Mouse (Mus musculus): Measurements from ENCODE around the gene Mgea5. TPM values are rescaled to one million over a fixed set of nuclear protein-coding genes. Genes with fewer than 3 reads are reported as not detected.
"Not testable (repeated sequence)": the region's sequence is repeated elsewhere in the genome, so short reads cannot be mapped to it uniquely, and the experiment has no call there.

Mgea5 gene
- polyA plus RNA-seq, 1 experiment from 2014 or later = 67.8 TPM

DNA sequence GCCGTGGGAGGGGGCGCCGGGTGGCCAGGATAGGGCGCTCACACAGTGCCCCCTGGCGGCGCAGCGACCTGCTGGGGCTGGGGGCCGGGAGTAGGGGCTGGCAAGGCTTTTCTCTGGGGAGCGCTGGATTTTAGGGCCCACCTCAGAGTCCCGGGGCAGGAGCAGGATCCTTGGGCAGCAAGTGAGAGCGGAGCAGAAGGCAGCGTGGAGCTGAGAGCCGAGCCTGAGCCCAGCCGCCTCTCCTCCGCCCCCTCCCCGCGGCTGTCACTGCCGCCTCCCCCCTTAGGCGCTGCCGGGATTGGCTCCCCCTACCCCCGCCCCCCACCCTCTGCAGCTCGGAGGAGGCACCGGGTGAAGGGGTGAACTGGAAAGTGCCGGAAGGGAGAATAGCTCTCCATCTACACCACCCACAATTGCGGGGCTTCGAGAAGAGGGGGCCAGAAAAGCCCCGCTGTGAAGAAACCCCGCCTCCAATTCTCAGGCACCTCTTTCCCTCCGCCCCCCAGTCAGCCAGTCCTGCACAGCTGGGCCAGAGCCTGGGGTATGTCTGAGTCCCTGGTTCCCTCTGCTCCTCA, 32.3 kb upstream of the Mgea5 start, which contains the start of gene Kcnip2:
TSS of gene Kcnip2 (minus strand) at position 231 of the 575 bp plus-strand sequence.
- Histone ChIP-seq H3K4me2 (replicated peaks; ENCODE audit: low read depth, low read length) (peak within 1 kb of the TSS; percentile 74), H3K4me1 (ENCODE audit: control insufficient read depth, insufficient read depth, low read length) (peaks cover 38% of the 10 kb centered on the region), H3K9ac (ENCODE audit: low read depth, low read length) (peak within 1 kb of the TSS; percentile 38), H3K9me3 (ENCODE audit: control insufficient read depth, low read length) (no peaks in the 10 kb centered on the region), H3K27ac (ENCODE audit: low read depth, low read length) (peak within 1 kb of the TSS; percentile 31; the same call in 1 of the 2 replicates), H3K36me3 (ENCODE audit: control insufficient read depth, insufficient read depth, low read length) (no peaks in the 10 kb centered on the region), H3K4me3 (ENCODE audit: low read length) (peak within 1 kb of the TSS; percentile 35), H3K27me3 (ENCODE audit: control insufficient read depth, insufficient read depth, low read length) (no peaks in the 10 kb centered on the region)
- ATAC-seq (ENCODE audit: low FRiP score, low TSS enrichment) = peak; percentile 59
- 1% methylated on average over 25 of the region's 29 CpGs for WGBS

DNA sequence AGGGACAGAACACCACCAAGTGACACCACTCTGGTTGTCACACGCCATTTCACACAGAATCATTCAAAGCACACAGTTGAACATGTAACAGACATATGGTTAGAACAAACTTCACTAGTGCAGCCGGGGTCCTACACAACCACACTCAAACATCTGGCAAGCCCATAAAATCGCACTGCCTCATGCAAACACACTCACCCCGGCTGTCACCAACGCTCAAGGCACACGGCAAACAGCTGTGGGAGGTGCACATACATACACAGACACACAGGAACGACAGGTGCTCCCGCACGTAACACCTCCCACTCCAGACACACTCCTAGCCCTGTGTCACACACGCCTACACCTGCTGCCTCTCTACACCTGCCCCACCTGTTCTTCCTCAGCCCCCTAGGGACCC, 31.5 kb upstream of the Mgea5 start:
- peak overlapping the region; percentile 38; the same call in 1 of the 2 replicates for H3K9ac ChIP-seq (ENCODE audit: low read depth, low read length)
- no peak for ATAC-seq (ENCODE audit: low FRiP score, low TSS enrichment)

DNA sequence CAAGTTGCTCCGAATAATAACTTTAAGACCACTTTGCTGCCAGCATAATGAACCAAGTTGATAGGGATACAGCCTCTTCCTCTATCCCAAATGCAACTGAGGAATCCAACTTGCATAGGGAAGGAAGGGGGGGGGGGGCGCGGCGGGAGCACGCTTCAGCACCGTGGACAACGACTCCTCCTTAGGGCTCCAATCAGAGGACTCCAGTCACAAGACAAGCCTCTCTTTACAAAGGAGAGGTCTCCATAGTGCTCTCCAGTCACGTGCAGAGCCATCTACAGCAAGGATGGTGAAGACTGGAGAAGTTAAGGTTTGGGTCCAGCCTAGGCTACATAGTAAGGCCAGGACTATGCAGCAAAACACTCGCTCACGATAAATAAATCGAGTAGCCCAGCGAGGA, 30.2 kb upstream of the Mgea5 start:
- WGBS = 13% methylated on average over 12 of the region's 12 CpGs
- peaks cover 38% of the 10 kb centered on the region for H3K4me1 ChIP-seq (ENCODE audit: control insufficient read depth, insufficient read depth, low read length)
- H3K27me3 ChIP-seq (ENCODE audit: control insufficient read depth, insufficient read depth, low read length) = no peaks in the 10 kb centered on the region
- no peak overlapping the region for H3K9ac ChIP-seq (ENCODE audit: low read depth, low read length)
- H3K4me3 ChIP-seq (ENCODE audit: low read length) = no peak overlapping the region
- no peaks in the 10 kb centered on the region for H3K9me3 ChIP-seq (ENCODE audit: control insufficient read depth, low read length)
- no peak for ATAC-seq (ENCODE audit: low FRiP score, low TSS enrichment)
- no peak overlapping the region for H3K27ac ChIP-seq (ENCODE audit: low read depth, low read length)
- H3K36me3 ChIP-seq (ENCODE audit: control insufficient read depth, insufficient read depth, low read length) = no peaks in the 10 kb centered on the region
- H3K4me2 ChIP-seq (replicated peaks; ENCODE audit: low read depth, low read length) = no peak overlapping the region

More for the DNA sequence above, 31.5 kb upstream of the Mgea5 start:
- peaks cover 38% of the 10 kb centered on the region for H3K4me1 ChIP-seq (ENCODE audit: control insufficient read depth, insufficient read depth, low read length)
- H3K4me3 ChIP-seq (ENCODE audit: low read length) = peak overlapping the region; percentile 35
- no peaks in the 10 kb centered on the region for H3K9me3 ChIP-seq (ENCODE audit: control insufficient read depth, low read length)
- H3K27ac ChIP-seq (ENCODE audit: low read depth, low read length) = no peak overlapping the region
- no peaks in the 10 kb centered on the region for H3K27me3 ChIP-seq (ENCODE audit: control insufficient read depth, insufficient read depth, low read length)
- no peaks in the 10 kb centered on the region for H3K36me3 ChIP-seq (ENCODE audit: control insufficient read depth, insufficient read depth, low read length)
- 47% methylated on average over 10 of the region's 10 CpGs for WGBS
- H3K4me2 ChIP-seq (replicated peaks; ENCODE audit: low read depth, low read length) = peak overlapping the region; percentile 74

DNA sequence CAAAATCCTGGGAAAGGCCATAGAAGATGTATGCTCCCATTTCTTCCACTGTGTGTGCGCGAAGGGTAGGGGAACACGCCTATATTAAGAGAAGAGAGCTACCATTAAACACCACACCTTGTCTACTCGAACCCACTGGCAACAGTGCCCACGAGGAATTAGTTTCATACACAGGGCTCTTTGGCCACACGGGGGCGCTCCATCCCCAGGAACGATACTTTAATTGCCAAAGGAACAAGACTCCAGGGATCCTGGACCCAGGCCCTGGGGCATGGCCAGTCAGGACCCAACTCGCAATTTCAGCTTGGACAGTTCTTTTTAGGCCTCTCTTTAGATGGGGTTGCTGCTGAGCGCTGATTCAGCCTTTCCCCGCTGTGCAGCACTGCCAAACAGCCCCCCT, 29.6 kb upstream of the Mgea5 start:
- Histone ChIP-seq H3K9me3 (ENCODE audit: control insufficient read depth, low read length) (no peaks in the 10 kb centered on the region), H3K27ac (ENCODE audit: low read depth, low read length) (no peak overlapping the region), H3K9ac (ENCODE audit: low read depth, low read length) (no peak overlapping the region), H3K36me3 (ENCODE audit: control insufficient read depth, insufficient read depth, low read length) (no peaks in the 10 kb centered on the region), H3K4me1 (ENCODE audit: control insufficient read depth, insufficient read depth, low read length) (peaks cover 38% of the 10 kb centered on the region), H3K4me2 (replicated peaks; ENCODE audit: low read depth, low read length) (no peak overlapping the region), H3K4me3 (ENCODE audit: low read length) (no peak overlapping the region), H3K27me3 (ENCODE audit: control insufficient read depth, insufficient read depth, low read length) (no peaks in the 10 kb centered on the region)
- ATAC-seq (ENCODE audit: low FRiP score, low TSS enrichment) = no peak
- 11% methylated on average over 11 of the region's 11 CpGs for WGBS

DNA sequence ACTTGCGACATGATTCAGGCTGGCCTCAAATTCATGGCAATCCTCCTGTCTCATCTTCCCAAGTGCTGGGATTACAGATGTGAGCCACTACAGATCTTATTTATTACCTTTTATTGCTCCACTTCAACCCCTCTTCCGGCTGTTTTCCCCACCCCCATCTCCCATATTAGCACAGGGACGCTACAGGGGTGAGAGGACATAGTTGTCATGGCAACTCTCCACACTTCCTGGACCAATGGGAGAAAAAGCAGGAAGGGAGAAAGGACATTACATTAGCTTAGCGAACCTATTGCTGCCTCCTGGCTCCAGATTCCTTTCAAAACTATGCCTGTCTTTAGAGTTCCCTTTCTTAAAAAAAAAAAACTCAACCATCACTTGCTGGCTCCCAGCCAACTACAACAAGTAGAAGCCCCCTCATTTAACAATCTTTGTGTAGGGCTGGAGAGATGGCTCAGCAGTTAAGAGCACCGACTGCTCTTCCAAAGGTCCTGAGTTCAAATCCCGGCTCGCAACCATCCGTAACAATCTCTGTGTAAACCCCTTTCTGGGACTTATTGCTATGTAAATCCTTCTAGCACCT, 29.1 kb upstream of the Mgea5 start:
- H3K4me1 ChIP-seq (ENCODE audit: control insufficient read depth, insufficient read depth, low read length) = peaks cover 38% of the 10 kb centered on the region
- peak overlapping the region; percentile 43 for H3K4me2 ChIP-seq (replicated peaks; ENCODE audit: low read depth, low read length)
- H3K9ac ChIP-seq (ENCODE audit: low read depth, low read length) = no peak overlapping the region
- no peaks in the 10 kb centered on the region for H3K9me3 ChIP-seq (ENCODE audit: control insufficient read depth, low read length)
- no peak overlapping the region for H3K27ac ChIP-seq (ENCODE audit: low read depth, low read length)
- H3K36me3 ChIP-seq (ENCODE audit: control insufficient read depth, insufficient read depth, low read length) = no peaks in the 10 kb centered on the region
- WGBS = 14% methylated on average over 8 of the region's 8 CpGs
- no peak for ATAC-seq (ENCODE audit: low FRiP score, low TSS enrichment)
- H3K27me3 ChIP-seq (ENCODE audit: control insufficient read depth, insufficient read depth, low read length) = no peaks in the 10 kb centered on the region
- 0 out of 2 replicates have a peak overlapping the region, but pooled peaks have one; percentile 18 for H3K4me3 ChIP-seq (ENCODE audit: low read length)

DNA sequence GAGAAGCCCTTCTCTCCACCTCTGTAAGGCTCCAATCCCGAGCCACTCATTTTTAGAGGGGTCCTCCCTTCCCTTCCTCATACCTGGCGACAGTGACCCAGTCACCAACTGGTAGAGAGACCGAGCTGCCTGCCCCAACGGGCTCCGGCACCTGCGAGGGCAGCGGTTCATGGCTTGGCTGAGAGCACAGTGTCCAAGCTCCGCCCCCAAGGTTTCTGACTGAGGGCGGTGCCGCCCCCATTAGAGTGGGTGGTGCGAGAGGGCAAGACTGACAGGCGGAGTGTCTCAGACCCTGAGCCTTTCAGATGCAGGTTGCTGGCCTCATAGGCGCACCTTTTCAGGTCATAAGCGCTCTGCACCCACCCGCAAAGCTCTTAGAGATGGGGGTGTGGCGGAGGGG, 28.5 kb upstream of the Mgea5 start:
- H3K4me2 ChIP-seq (replicated peaks; ENCODE audit: low read depth, low read length) = peak overlapping the region; percentile 43
- H3K27ac ChIP-seq (ENCODE audit: low read depth, low read length) = no peak overlapping the region
- peak overlapping the region; percentile 18 for H3K4me3 ChIP-seq (ENCODE audit: low read length)
- H3K27me3 ChIP-seq (ENCODE audit: control insufficient read depth, insufficient read depth, low read length) = no peaks in the 10 kb centered on the region
- peak; percentile 37 for ATAC-seq (ENCODE audit: low FRiP score, low TSS enrichment)
- WGBS = 2% methylated on average over 16 of the region's 16 CpGs
- no peaks in the 10 kb centered on the region for H3K9me3 ChIP-seq (ENCODE audit: control insufficient read depth, low read length)
- H3K9ac ChIP-seq (ENCODE audit: low read depth, low read length) = no peak overlapping the region
- peaks cover 33% of the 10 kb centered on the region for H3K4me1 ChIP-seq (ENCODE audit: control insufficient read depth, insufficient read depth, low read length)
- no peaks in the 10 kb centered on the region for H3K36me3 ChIP-seq (ENCODE audit: control insufficient read depth, insufficient read depth, low read length)

DNA sequence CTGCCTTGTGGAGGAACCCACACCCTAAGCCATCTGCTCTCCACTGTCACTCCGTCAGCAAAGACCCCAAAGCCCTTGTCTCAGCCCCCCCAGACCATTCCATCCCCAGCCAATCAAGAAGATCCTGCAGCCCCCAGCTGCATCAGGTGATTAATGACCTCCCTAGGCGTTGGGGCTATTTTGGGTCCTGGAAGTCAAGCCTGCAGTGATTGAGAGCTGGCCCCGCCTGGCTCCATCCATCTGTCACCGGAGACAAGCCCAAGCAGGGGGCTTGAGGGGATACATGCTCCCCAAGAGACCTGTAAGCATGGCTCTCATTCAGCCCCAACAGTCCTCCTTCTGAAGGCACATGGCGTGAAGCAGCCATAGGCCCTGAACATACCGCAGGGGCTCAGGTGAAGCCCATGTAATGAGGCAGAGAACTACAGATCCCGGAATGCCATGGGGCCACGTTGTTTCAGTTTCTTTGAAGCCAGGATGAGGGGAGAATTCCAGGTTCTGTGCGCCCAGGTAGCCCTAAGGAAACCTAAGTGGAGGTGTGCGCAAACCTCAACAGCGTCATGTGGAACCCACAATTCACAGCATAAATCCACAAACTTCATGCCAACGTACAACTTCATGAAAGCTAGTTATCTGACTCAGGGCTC, 27.5 kb upstream of the Mgea5 start:
- H3K9ac ChIP-seq (ENCODE audit: low read depth, low read length) = no peak overlapping the region
- H3K4me1 ChIP-seq (ENCODE audit: control insufficient read depth, insufficient read depth, low read length) = peaks cover 23% of the 10 kb centered on the region
- WGBS = 49% methylated on average over 12 of the region's 12 CpGs
- no peak overlapping the region for H3K4me2 ChIP-seq (replicated peaks; ENCODE audit: low read depth, low read length)
- no peak overlapping the region for H3K27ac ChIP-seq (ENCODE audit: low read depth, low read length)
- no peak for ATAC-seq (ENCODE audit: low FRiP score, low TSS enrichment)
- no peaks in the 10 kb centered on the region for H3K9me3 ChIP-seq (ENCODE audit: control insufficient read depth, low read length)
- H3K36me3 ChIP-seq (ENCODE audit: control insufficient read depth, insufficient read depth, low read length) = no peaks in the 10 kb centered on the region
- no peaks in the 10 kb centered on the region for H3K27me3 ChIP-seq (ENCODE audit: control insufficient read depth, insufficient read depth, low read length)
- H3K4me3 ChIP-seq (ENCODE audit: low read length) = no peak overlapping the region

DNA sequence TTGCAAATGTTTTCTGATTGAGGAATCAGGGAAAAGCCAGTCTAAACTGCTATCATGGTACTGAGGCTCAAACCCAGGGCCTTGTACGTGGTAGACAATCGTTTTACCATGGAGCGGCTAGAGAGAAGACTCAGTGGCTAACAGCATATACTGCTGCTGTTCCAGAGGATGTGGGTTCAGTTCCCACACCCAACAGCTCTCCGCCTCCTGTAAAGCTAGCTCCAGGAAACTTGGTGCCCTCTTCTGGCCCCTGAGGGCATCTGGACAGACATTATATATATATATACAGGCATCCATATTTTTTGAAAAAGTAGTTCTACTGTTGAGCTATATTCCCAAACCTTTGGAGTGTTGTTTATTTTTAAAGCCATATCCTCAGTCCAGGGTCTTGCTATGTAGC, 24.1 kb upstream of the Mgea5 start:
- no peak overlapping the region for H3K4me3 ChIP-seq (ENCODE audit: low read length)
- H3K9me3 ChIP-seq (ENCODE audit: control insufficient read depth, low read length) = no peaks in the 10 kb centered on the region
- H3K36me3 ChIP-seq (ENCODE audit: control insufficient read depth, insufficient read depth, low read length) = no peaks in the 10 kb centered on the region
- H3K9ac ChIP-seq (ENCODE audit: low read depth, low read length) = no peak overlapping the region
- H3K27ac ChIP-seq (ENCODE audit: low read depth, low read length) = no peak overlapping the region
- ATAC-seq (ENCODE audit: low FRiP score, low TSS enrichment) = no peak
- 91% methylated on average over 4 of the region's 4 CpGs for WGBS
- peaks cover 9% of the 10 kb centered on the region for H3K4me1 ChIP-seq (ENCODE audit: control insufficient read depth, insufficient read depth, low read length)
- no peak overlapping the region for H3K4me2 ChIP-seq (replicated peaks; ENCODE audit: low read depth, low read length)
- H3K27me3 ChIP-seq (ENCODE audit: control insufficient read depth, insufficient read depth, low read length) = no peaks in the 10 kb centered on the region

DNA sequence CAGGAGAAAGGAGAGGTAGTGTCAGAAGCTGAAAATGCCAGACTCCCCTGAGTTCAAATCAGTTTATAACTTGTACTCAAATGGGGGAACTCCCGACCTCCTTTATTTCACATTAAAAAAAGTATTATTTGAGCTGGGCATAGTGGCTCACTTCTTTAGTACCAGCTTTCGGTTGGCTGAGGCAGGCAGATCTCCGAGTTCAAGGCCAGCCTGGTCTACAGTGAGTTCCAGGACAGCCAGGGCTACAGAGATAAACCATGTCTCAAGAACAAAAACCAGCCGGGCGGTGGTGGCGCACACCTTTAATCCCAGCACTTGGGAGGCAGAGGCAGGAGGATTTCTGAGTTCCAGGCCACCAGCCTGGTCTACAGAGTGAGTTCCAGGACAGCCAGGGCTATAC, 22.2 kb upstream of the Mgea5 start:
- H3K4me3 ChIP-seq (ENCODE audit: low read length); H3K4me1 ChIP-seq (ENCODE audit: control insufficient read depth, insufficient read depth, low read length); H3K27me3 ChIP-seq (ENCODE audit: control insufficient read depth, insufficient read depth, low read length); ATAC-seq (ENCODE audit: low FRiP score, low TSS enrichment); H3K9me3 ChIP-seq (ENCODE audit: control insufficient read depth, low read length); H3K36me3 ChIP-seq (ENCODE audit: control insufficient read depth, insufficient read depth, low read length); H3K4me2 ChIP-seq (replicated peaks; ENCODE audit: low read depth, low read length); H3K9ac ChIP-seq (ENCODE audit: low read depth, low read length); H3K27ac ChIP-seq (ENCODE audit: low read depth, low read length): not testable (repeated sequence)
- WGBS = 94% methylated on average over 6 of the region's 6 CpGs

Measured in kidney, embryonic 14.5 days (tissue).